Mouse (Mus musculus): Measurements from ENCODE around the gene Dao.

- TF ChIP-seq CTCF (conservative IDR thresholded peaks at IDR 0.05 in 1 of 2, IDR thresholded peaks at IDR 0.05 in 1 of 2; ENCODE audit: low read depth in 2 of 2, low read length in 2 of 2) (no peak), ELF1 (IDR thresholded peaks at IDR 0.05; ENCODE audit: low read depth, low read length) (no peak), EP300 (IDR thresholded peaks at IDR 0.05; ENCODE audit: low read length) (no peak), MAFK (IDR thresholded peaks at IDR 0.05; ENCODE audit: insufficient replicate concordance, low read length) (no peak), NELFE (IDR thresholded peaks at IDR 0.05; ENCODE audit: low read depth, low read length) (no peak), ZKSCAN1 (IDR thresholded peaks at IDR 0.05; ENCODE audit: borderline replicate concordance, low read depth, low read length) (no peak), ZC3H11A (IDR thresholded peaks at IDR 0.05; ENCODE audit: low read depth, low read length) (no peak), POLR2A (IDR thresholded peaks at IDR 0.05; ENCODE audit: low read depth, low read length) (no peak)
Observed at GRCm38 (mm10) chr5:114063958-114064357, 60.5 kb downstream of the Dao start.

All from CH12.LX (cell line).